Mouse (Mus musculus): ENCODE measurements around the gene Idi2.
"Not testable (repeated sequence)": the region's sequence is repeated elsewhere in the genome, so short reads cannot be mapped to it uniquely, and the experiment has no call there.

Idi2 gene

DNA sequence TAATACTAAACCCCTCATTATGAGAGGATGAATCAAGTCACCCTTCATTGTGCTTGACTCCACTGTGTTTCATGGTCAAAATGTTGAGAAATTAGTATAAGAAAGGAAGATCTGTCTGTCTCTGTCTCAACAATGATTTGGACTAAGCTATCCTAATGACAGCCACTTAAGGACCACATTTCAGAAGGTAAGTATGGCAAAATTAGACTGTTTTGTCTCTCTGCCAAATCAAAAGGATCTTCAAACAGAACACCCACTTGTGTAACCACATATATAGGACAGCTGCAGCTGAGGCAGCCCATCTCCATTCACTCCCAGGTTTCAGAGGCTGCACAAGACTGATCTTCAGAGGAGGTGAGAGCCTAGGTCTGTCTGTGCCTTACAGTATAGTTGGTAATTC is at the start of gene Idi2:
TSS of gene Idi2 (plus strand) at position 301 of the 400 bp plus-strand sequence.
- not testable (repeated sequence) for DNase-seq (ENCODE audit: low read depth, low spot score)

DNA sequence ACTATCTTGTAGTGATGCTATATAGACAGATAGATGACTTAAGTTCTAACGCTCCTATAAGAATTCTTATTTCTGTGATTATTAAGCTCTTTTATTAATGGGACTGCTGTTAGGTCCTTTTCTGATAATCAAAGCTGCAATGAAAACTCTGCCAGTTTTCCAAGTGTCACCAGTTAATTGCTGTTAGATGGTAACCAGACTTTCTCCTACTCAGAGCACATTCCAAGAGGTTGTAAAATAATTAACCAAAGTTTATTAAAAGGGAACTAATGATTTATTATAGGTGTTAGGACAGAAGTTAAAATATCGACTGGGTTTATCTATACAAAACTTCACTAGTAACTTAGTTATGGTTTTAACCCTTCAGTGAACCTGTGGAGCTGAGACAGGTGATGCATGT is 46.7 kb upstream of the Idi2 start:
- DNase-seq (ENCODE audit: low read depth, low spot score) = not testable (repeated sequence)

GRCm38 (mm10) chr13:8913890-8914289 is 38.8 kb upstream of the Idi2 start:
- DNase-seq (ENCODE audit: low read depth, low spot score) = not testable (repeated sequence)

DNA sequence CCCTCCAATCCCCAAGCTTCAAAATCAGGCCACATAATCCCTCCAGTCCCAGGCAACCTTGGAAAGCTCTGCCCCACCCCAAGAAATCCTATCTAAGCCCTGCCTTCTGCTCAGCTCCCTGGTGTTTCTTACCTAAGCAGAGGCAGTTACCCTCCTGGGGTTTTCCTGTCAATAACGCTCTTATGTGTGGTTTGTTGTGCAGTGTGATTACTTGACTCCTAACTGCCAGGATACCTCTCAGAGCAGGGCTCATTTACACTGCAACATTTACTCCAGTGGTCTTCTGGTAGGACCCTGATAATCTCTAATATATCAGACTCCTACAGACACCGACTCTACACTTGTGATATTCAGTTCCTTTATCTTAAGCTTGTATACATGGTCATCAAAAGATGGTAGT is 19.2 kb upstream of the Idi2 start:
- no peak for DNase-seq (ENCODE audit: low read depth, low spot score)

DNA sequence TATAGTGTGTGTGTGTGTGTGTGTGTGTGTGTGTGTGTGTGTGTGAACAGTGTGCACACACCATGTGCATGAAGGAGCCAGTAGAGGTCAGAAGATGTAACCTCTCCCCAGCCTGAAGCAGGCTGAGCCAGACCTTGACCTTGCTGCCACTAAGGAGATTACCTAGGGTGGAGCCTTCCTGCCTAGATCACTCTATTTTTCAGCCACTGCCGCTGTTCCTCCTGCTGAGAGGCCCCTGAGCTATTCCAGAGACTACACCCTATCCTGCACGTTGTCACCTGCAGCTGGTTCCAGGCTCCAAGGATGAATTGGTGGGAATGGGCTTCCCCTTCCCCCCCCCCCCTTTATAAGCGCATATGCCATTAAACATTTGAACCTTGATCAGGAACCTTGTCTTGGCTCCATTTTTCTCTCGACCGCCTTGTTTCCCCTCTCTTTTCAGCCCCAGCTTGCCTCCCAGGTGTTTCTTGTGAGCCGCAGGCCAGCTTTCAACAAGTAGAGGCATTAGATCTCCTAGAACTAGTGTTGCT is 15.0 kb upstream of the Idi2 start:
- DNase-seq (ENCODE audit: low read depth, low spot score) = not testable (repeated sequence)

DNA sequence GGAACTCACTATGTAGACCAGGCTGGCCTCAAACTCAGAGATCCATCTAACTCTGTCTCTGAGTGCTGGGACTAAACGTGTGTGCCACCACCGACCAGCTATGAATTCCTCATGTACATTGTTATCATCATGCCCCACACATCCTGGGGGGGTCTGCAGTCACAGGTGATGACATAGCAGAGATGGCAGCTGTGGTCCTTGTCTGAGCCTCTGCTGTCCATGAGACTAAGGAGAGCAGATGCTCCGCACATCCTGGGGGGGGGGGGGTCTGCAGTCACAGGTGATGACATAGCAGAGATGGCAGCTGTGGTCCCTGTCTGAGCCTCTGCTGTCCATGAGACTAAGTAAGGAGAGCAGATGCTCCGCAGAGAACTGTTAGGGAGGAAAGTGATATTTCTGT is 11.6 kb upstream of the Idi2 start:
- DNase-seq (ENCODE audit: low read depth, low spot score) = not testable (repeated sequence)

DNA sequence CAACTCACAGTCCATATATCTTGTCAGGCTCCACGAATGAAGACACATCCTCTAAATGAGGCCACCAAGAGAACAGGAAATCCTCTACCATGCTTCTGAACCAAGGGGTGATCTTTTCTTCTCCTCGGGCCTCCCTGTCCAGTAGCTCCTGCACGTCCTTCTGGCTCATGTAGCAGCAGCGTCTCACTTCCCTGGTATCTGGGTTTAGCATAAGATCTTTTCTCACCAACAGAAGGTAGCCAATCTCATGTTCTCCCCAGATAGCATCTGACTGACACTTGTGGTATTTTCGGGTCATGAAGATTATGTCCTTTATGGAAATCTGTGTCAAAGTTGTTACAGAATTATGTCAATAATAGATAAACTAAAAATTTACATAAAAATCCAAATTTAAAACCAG is 11.0 kb upstream of the Idi2 start:
- not testable (repeated sequence) for DNase-seq (ENCODE audit: low read depth, low spot score)

- DNase-seq (ENCODE audit: low read depth, low spot score) = not testable (repeated sequence)
Observed at GRCm38 (mm10) chr13:8943828-8944227, 8.8 kb upstream of the Idi2 start.

DNA sequence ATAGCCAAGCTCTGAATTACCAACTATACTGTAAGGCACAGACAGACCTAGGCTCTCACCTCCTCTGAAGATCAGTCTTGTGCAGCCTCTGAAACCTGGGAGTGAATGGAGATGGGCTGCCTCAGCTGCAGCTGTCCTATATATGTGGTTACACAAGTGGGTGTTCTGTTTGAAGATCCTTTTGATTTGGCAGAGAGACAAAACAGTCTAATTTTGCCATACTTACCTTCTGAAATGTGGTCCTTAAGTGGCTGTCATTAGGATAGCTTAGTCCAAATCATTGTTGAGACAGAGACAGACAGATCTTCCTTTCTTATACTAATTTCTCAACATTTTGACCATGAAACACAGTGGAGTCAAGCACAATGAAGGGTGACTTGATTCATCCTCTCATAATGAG is 4.5 kb upstream of the Idi2 start, which contains the start of gene Gm9745:
TSS of gene Gm9745 (minus strand) at position 101 of the 400 bp plus-strand sequence.
- DNase-seq (ENCODE audit: low read depth, low spot score) = not testable (repeated sequence)

GRCm38 (mm10) chr13:8955127-8955526 is 2.5 kb downstream of the Idi2 start:
- DNase-seq (ENCODE audit: low read depth, low spot score) = not testable (repeated sequence)

DNA sequence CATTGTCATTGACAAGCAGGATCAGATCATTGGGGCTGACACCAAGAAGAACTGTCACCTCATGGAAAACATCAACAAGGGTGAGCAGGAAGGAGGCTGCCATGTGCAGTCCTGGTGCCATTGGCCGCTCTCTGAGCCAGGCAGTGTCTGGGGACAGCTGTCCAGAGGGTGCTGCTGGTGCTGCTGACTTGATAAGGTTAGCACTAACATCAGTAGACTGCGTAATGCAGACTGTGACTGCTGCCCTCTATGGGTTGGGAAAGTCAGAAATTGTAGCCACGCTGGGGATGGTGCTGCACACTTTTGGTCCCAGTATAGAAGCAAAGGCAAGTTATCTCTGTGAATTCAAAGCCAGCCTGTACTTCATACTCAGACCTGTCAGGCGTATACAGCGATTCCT is 4.2 kb downstream of the Idi2 start:
- not testable (repeated sequence) for DNase-seq (ENCODE audit: low read depth, low spot score)

GRCm38 (mm10) chr13:8959058-8959457 is 6.4 kb downstream of the Idi2 start:
- DNase-seq (ENCODE audit: low read depth, low spot score) = not testable (repeated sequence)

GRCm38 (mm10) chr13:8959554-8959953 is 6.9 kb downstream of the Idi2 start:
- DNase-seq (ENCODE audit: low read depth, low spot score) = not testable (repeated sequence)

GRCm38 (mm10) chr13:8961128-8961888 is 8.6 kb downstream of the Idi2 start:
- DNase-seq (ENCODE audit: low read depth, low spot score) = not testable (repeated sequence)

DNA sequence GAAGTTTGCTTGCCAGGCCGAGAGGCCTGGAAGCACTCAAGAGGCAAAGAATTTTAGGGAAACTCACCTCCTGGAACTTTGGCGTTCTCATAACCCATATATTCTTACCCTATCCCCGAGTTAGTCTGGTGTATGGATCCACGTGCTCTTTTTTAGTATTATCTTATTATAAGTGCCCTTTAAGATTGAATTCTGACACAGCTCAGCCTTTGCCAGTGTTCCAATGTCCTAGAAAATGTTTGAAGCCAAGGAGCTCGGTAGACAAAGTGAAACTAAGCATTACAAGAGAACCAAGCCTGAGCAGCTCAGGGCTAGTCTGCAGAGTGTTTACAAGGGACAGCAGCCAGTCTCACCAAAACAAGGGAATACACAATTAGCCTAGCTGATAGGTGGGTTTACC is 9.6 kb downstream of the Idi2 start:
- not testable (repeated sequence) for DNase-seq (ENCODE audit: low read depth, low spot score)

- no peak for DNase-seq (ENCODE audit: low read depth, low spot score)
Observed at GRCm38 (mm10) chr13:8965224-8965623, 12.6 kb downstream of the Idi2 start.

DNA sequence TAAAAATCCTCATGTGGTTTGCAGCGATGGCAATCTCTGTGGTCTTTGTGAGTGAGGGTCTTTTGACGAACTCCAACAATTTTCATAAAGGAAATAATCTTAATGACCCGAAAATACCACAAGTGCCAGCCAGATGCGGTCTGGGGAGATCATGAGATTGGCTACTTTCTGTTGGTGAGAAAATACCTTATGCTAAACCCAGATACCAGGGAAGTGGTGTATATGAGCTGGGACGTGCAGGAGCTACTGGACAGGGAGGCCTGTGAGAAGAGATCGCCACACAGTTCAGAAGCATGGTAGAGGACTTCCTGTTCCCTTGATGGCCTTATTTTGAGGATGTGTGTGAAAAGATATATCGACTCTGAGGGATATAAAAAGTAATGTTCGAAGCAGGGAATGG is 15.1 kb downstream of the Idi2 start:
- DNase-seq (ENCODE audit: low read depth, low spot score) = no peak

GRCm38 (mm10) chr13:8972369-8972768 is 19.7 kb downstream of the Idi2 start:
- DNase-seq (ENCODE audit: low read depth, low spot score) = no peak

DNA sequence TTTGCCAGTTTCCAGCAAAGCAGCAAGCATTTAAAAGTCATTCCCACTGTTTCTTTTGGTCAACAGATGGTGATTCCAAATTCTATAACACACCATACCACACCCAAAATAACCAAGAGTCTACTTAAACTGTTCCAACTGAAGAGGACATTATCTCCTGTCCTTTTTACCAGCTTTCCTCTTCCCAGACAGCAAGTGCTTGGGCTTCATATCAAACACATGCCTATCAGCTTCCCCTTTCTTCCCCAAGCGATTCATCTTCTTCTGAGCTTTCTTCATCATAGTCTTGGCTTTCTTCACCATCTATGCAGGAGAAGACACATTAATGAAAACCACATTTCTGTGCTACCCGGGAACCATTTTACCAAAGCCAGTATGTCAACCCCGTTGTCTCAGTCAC is 20.3 kb downstream of the Idi2 start:
- no peak for DNase-seq (ENCODE audit: low read depth, low spot score)

GRCm38 (mm10) chr13:8992231-8992630 is 39.6 kb downstream of the Idi2 start:
- DNase-seq (ENCODE audit: low read depth, low spot score) = no peak

DNA sequence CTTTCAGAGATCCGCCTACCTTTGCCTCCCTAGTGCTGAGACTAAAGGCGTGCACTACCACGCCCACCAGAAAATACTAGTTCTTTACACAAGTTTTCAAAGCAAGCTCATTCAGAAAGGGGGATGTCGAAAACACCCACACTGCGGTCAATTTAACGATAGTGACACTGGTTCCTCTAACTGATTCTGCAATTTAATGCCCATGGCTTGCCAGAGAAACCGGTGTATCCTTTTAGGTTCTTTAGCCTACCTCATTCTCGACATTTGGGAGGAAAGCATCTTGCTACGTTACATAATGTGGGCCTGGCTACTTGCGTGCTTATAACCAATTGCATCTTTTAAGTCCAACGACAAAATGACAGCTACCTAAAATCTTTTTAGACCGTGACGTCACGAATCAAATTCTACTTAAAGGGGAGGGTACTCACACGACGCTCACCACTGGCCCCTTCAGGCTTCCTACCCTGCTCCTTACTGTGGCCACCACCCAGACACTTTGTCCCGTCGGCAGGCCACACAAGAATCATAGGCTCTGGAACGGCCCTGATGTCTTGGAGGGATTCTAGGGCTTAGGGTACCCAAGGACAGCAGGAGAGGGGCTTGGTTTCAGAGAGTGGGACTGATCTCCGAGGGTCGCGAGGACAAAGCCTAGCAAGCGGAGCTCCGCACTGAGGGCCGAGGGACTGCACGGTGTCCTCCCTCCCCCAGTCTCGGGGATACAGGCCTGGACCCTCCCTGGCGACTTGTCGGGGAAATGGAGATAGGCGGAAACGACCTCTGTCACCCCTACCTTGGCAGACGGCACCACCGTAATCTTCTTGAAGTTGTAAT is 42.7 kb downstream of the Idi2 start:
- DNase-seq (ENCODE audit: low read depth, low spot score) = peak; percentile 42
